Mouse (Mus musculus) kidney, adult 2 months (tissue): ENCODE results near the gene Ankrd13b.

Experiments used
- CTCF ChIP-seq: fragments of 200-500 bp; conservative IDR thresholded peaks from 2 replicates; pipeline ENCODE4 v1.5.1; 2011; ENCODE audit warnings: low read depth, mild to moderate bottlenecking, control low read depth, low read length, moderate library complexity, mixed read lengths; ENCODE audit not compliant: insufficient read depth, insufficient read length
- POLR2A ChIP-seq: fragments of 200-500 bp; IDR thresholded peaks from one replicate; pipeline ENCODE4 v1.6.1; 2011; ENCODE audit warnings: low read depth, low read length, control low read depth

DNA sequence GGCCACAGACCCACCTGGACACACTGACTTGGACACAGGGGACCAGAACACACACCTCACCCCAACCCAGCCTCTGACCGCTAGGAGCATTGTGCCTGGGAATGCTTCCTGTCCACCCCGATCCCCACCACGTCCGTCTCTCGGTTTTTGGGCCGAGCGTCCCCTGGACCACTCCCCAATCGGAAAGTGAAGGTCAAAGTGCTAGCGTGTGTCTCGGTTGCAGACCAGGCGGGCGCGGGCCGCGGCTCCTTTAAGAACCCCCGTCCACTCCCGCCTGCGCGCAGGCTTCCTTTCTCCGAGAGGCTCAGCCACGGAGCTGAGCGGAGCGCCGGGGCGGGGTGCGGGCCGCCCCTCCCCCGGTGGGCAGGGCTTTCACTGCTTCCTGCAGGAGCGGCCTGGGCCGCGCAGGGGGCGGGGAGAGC lies 3.4 kb upstream of the Ankrd13b start:
- TF ChIP-seq CTCF = peak; percentile 24; the same call in 1 of the 2 replicates
- TF ChIP-seq POLR2A = no peak
